Mouse (Mus musculus) CH12.LX (cell line): ENCODE data around the gene Notch1. TPM values are rescaled to one million over a fixed set of nuclear protein-coding genes. Genes with fewer than 3 reads are reported as not detected.

Source experiments
- DNase-seq: peaks from one replicate; pipeline ENCODE4 v3.0.0-alpha.2; 2013; ENCODE audit errors: extremely low read depth
- H3K27ac ChIP-seq: 2 replicates; pipeline ENCODE4 v1.5.1; 2012; ENCODE audit warnings: low read depth, mild to moderate bottlenecking, control low read depth, moderate library complexity; ENCODE audit not compliant: insufficient read depth
- H3K27me3 ChIP-seq: replicated peaks from 2 replicates; pipeline ENCODE3; 2012; ENCODE audit warnings: inconsistent platforms
- H3K36me3 ChIP-seq, 2 experiments: replicated peaks in 1 of 2; 2 replicates each; pipeline versions ENCODE3 to v1.6.1; 2012; ENCODE audit warnings: inconsistent platforms in 1 of 2, low read length in 1 of 2, mild to moderate bottlenecking in 1 of 2, mixed read lengths in 1 of 2, moderate library complexity in 1 of 2; ENCODE audit not compliant: control insufficient read depth in 1 of 2, insufficient read depth in 1 of 2
- H3K4me1 ChIP-seq, 2 experiments: 2 replicates each; pipeline ENCODE4 v1.6.1; 2012; ENCODE audit warnings: inconsistent platforms in 1 of 2, moderate library complexity in 1 of 2; ENCODE audit not compliant: insufficient read depth in 2 of 2, control insufficient read depth in 1 of 2
- H3K4me2 ChIP-seq: 2 replicates; pipeline ENCODE4 v1.6.1; 2012; ENCODE audit warnings: low read depth, mild to moderate bottlenecking, control low read depth; ENCODE audit not compliant: poor library complexity, insufficient read depth, severe bottlenecking
- H3K4me3 ChIP-seq, 3 experiments: fragments of 150-350 bp in 1 of 3; sonication (generic) in 1 of 3; replicated peaks in 1 of 3; 2 replicates each; pipeline versions ENCODE3 to v1.5.1; 2011 to 2012; ENCODE audit warnings: low read depth in 2 of 3, low read length in 2 of 3, mild to moderate bottlenecking in 2 of 3, moderate library complexity in 2 of 3, control low read depth in 1 of 3, improper control_type of control experiment in 1 of 3, inconsistent platforms in 1 of 3, mixed read lengths in 1 of 3; ENCODE audit not compliant: poor library complexity in 1 of 3
- H3K79me2 ChIP-seq: replicated peaks from 2 replicates; pipeline ENCODE4 v1.6.1; 2012; ENCODE audit warnings: mild to moderate bottlenecking, moderate library complexity; ENCODE audit not compliant: control insufficient read depth, poor library complexity, insufficient read depth, severe bottlenecking; ENCODE audit errors: extremely low read depth
- H3K9ac ChIP-seq: 2 replicates; pipeline ENCODE4 v1.6.1; 2012; ENCODE audit warnings: low read depth, mild to moderate bottlenecking, control low read depth, moderate library complexity; ENCODE audit not compliant: insufficient read depth
- H3K9me3 ChIP-seq: replicated peaks from 2 replicates; pipeline ENCODE3; 2012; ENCODE audit warnings: low read length, inconsistent platforms, mixed read lengths
- BHLHE40 ChIP-seq: IDR thresholded peaks from 2 replicates; pipeline ENCODE4 v1.6.1; 2011; ENCODE audit warnings: mild to moderate bottlenecking, low read depth, low read length, improper control_type of control experiment
- CHD1 ChIP-seq: IDR thresholded peaks from 2 replicates; pipeline ENCODE4 v1.6.1; 2012; ENCODE audit warnings: low read depth, low read length, improper control_type of control experiment, inconsistent platforms
- CHD2 ChIP-seq: IDR thresholded peaks from 2 replicates; pipeline ENCODE4 v1.6.1; 2011; ENCODE audit warnings: low read length, improper control_type of control experiment
- CTCF ChIP-seq, 2 experiments: IDR thresholded peaks in 1 of 2; conservative IDR thresholded peaks in 1 of 2; 2 replicates each; pipeline ENCODE4 v1.5.1; 2011 to 2012; ENCODE audit warnings: low read depth in 2 of 2, low read length in 2 of 2, improper control_type of control experiment in 1 of 2, inconsistent platforms in 1 of 2, mild to moderate bottlenecking in 1 of 2, moderate library complexity in 1 of 2
- ELF1 ChIP-seq: IDR thresholded peaks from 2 replicates; pipeline ENCODE4 v1.6.1; 2014; ENCODE audit warnings: low read depth, mild to moderate bottlenecking, inconsistent platforms, low read length, improper control_type of control experiment
- EP300 ChIP-seq: IDR thresholded peaks from 2 replicates; pipeline ENCODE4 v1.6.1; 2011; ENCODE audit warnings: low read length, improper control_type of control experiment
- ETS1 ChIP-seq: conservative IDR thresholded peaks from 2 replicates; pipeline ENCODE4 v1.6.1; 2012; ENCODE audit warnings: low read depth, mild to moderate bottlenecking, inconsistent platforms, low read length, improper control_type of control experiment, moderate library complexity
- GABPA ChIP-seq: IDR thresholded peaks from 2 replicates; pipeline ENCODE4 v1.6.1; 2012; ENCODE audit warnings: low read depth, low read length, improper control_type of control experiment, inconsistent platforms; ENCODE audit not compliant: insufficient replicate concordance
- IRF4 ChIP-seq: IDR thresholded peaks from 2 replicates; pipeline ENCODE4 v1.6.1; 2014; ENCODE audit warnings: low read depth, mild to moderate bottlenecking, inconsistent platforms, low read length, improper control_type of control experiment
- JUN ChIP-seq: IDR thresholded peaks from 2 replicates; pipeline ENCODE4 v1.6.1; 2011; ENCODE audit warnings: low read depth, mild to moderate bottlenecking, low read length, improper control_type of control experiment, moderate library complexity; ENCODE audit not compliant: insufficient read depth
- JUND ChIP-seq: conservative IDR thresholded peaks from 2 replicates; pipeline ENCODE4 v1.6.1; 2011; ENCODE audit warnings: low read depth, low read length, improper control_type of control experiment
- KAT2A ChIP-seq: IDR thresholded peaks from 2 replicates; pipeline ENCODE4 v1.6.1; 2012; ENCODE audit warnings: low read length, improper control_type of control experiment, inconsistent platforms; ENCODE audit not compliant: insufficient replicate concordance
- MAFK ChIP-seq: IDR thresholded peaks from 2 replicates; pipeline ENCODE4 v1.6.1; 2011; ENCODE audit warnings: low read length, improper control_type of control experiment; ENCODE audit not compliant: insufficient replicate concordance
- MAX ChIP-seq: IDR thresholded peaks from 2 replicates; pipeline ENCODE4 v1.6.1; 2011; ENCODE audit warnings: low read length, improper control_type of control experiment
- MAZ ChIP-seq: IDR thresholded peaks from 2 replicates; pipeline ENCODE4 v1.6.1; 2012; ENCODE audit warnings: low read depth, mild to moderate bottlenecking, inconsistent platforms, low read length, improper control_type of control experiment, moderate library complexity
- MEF2A ChIP-seq: IDR thresholded peaks from 2 replicates; pipeline ENCODE4 v1.6.1; 2014; ENCODE audit warnings: low read depth, mild to moderate bottlenecking, inconsistent platforms, low read length, improper control_type of control experiment, borderline replicate concordance
- MYC ChIP-seq: IDR thresholded peaks from 2 replicates; pipeline ENCODE4 v1.6.1; 2011; ENCODE audit warnings: low read depth, mild to moderate bottlenecking, improper control_type of control experiment, low read length
- NRF1 ChIP-seq: IDR thresholded peaks from 2 replicates; pipeline ENCODE4 v1.6.1; 2014; ENCODE audit warnings: low read depth, mild to moderate bottlenecking, inconsistent platforms, low read length, improper control_type of control experiment, moderate library complexity
- POLR2A ChIP-seq: IDR thresholded peaks from 2 replicates; pipeline ENCODE4 v1.6.1; 2011; ENCODE audit warnings: low read depth, mild to moderate bottlenecking, improper control_type of control experiment, low read length
- RAD21 ChIP-seq: IDR thresholded peaks from 2 replicates; pipeline ENCODE4 v1.6.1; 2011; ENCODE audit warnings: low read depth, mild to moderate bottlenecking, low read length, improper control_type of control experiment, moderate library complexity
- SIN3A ChIP-seq: IDR thresholded peaks from 2 replicates; pipeline ENCODE4 v1.6.1; 2012; ENCODE audit warnings: low read length, improper control_type of control experiment, inconsistent platforms
- SMC3 ChIP-seq: IDR thresholded peaks from 2 replicates; pipeline ENCODE4 v1.6.1; 2011; ENCODE audit warnings: low read depth, low read length, improper control_type of control experiment
- TCF12 ChIP-seq: IDR thresholded peaks from 2 replicates; pipeline ENCODE4 v1.6.1; 2014; ENCODE audit warnings: low read depth, mild to moderate bottlenecking, inconsistent platforms, low read length, improper control_type of control experiment
- UBTF ChIP-seq: IDR thresholded peaks from 2 replicates; pipeline ENCODE4 v1.6.1; 2012; ENCODE audit warnings: low read depth, mild to moderate bottlenecking, inconsistent platforms, low read length, improper control_type of control experiment, moderate library complexity
- USF2 ChIP-seq: conservative IDR thresholded peaks from 2 replicates; pipeline ENCODE4 v1.6.1; 2011; ENCODE audit warnings: low read depth, low read length, improper control_type of control experiment
- ZC3H11A ChIP-seq: IDR thresholded peaks from 2 replicates; pipeline ENCODE4 v1.6.1; 2012; ENCODE audit warnings: low read depth, mild to moderate bottlenecking, inconsistent platforms, low read length, improper control_type of control experiment
- ZKSCAN1 ChIP-seq: IDR thresholded peaks from 2 replicates; pipeline ENCODE4 v1.6.1; 2012; ENCODE audit warnings: low read depth, inconsistent platforms, low read length, improper control_type of control experiment, borderline replicate concordance
- dilution Hi-C: fragments of 300-500 bp; cut with MboI; formaldehyde crosslinking; loops from 2 replicates; pipeline ENCODE4 v1.14.3; 2020; ENCODE audit warnings: low sequenced_read_pairs; ENCODE audit not compliant: extremely low pct_unique_long_range_greater_than_20kb, extremely low pct_ligation_motif_present
- in situ Hi-C: fragments of 300-500 bp; cut with MboI; formaldehyde crosslinking; loops from 3 replicates; pipeline ENCODE4 v1.14.3; 2019; ENCODE audit warnings: low sequenced_read_pairs, low pct_ligation_motif_present, low pct_unique_long_range_greater_than_20kb, mixed read lengths
- polyA plus RNA-seq: library from polyadenylated mRNA; unstranded; fragments of >175 nt; gene quantifications from 2 replicates; pipeline ENCODE4 v1.2.1, GENCODE M21; 2012; ENCODE audit warnings: low read depth; ENCODE audit not compliant: insufficient read length
- total RNA-seq, 2 experiments: library from RNA; depleted of rRNA; stranded (reverse); fragments of 300-350 nt in 1 of 2; fragments of >200 nt in 1 of 2; gene quantifications; 2 replicates each; pipeline ENCODE4 v1.2.3; 2012 to 2014

Notch1 gene
- total and polyA plus RNA-seq, 3 experiments: 0.98 to 13.1 (median 3.8) TPM

DNA sequence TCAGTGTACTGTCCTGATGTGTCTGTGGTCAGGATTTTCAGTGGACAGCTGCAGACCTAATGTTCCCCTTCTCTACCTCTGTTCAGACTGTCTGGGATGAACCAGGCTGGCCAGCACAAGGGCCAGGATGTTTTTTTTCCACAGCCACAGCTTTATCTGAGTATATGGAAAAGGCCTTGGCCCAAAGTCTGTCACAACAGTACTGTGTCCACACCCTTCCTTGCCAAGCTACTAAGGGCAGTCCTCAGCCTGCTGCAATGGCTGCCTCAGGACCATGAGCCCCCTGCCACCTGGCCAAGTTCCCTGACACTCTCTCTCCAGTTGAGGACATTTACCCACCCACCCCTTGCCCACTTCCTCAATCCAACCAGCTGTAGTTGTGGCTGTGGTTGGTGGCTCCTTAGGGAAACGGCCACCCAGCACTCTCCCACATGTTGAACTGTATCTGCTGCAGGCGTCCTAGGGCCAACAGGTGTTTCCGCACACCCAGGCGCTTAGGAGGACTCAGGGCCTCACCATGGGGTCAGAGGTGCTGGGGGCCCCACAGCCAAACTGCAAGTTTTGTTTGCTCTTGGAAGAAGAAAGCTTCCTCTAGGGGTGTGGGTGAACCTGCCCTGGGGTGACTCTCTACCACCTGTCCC lies 3.2 kb downstream of the Notch1 start:
- in situ Hi-C loops (no loop called here), dilution Hi-C loops (no loop called here)
- no peak overlapping the region for H3K4me2 ChIP-seq
- no peaks in the 10 kb centered on the region for H3K9me3 ChIP-seq
- TF ChIP-seq SMC3 (0 out of 2 replicates have a peak, but pooled peaks have one; percentile 7), UBTF (no peak), SIN3A (0 out of 2 replicates have a peak, but pooled peaks have one; percentile 45), MEF2A (peak; percentile 14; the same call in 1 of the 2 replicates), KAT2A (no peak), POLR2A (no peak), BHLHE40 (peak; percentile 68), JUN (no peak), GABPA (no peak), TCF12 (peak; percentile 88), ZC3H11A (no peak), CHD2 (peak; percentile 37; the same call in 1 of the 2 replicates), CHD1 (no peak), EP300 (peak; percentile 78), MAZ (0 out of 2 replicates have a peak, but pooled peaks have one; percentile 44), MAX (0 out of 2 replicates have a peak, but pooled peaks have one; percentile 19), RAD21 (no peak), ELF1 (no peak), IRF4 (peak; percentile 63; the same call in 1 of the 2 replicates), ETS1 (peak; percentile 86), MAFK (no peak)
- H3K27me3 ChIP-seq: peaks cover 3% of the 10 kb centered on the region
- peaks cover 15 to 51% of the 10 kb centered on the region in 2 experiments for H3K4me1 ChIP-seq
- H3K36me3 ChIP-seq: no peaks in the 10 kb centered on the region
- no peak overlapping the region for H3K4me3 ChIP-seq
- DNase-seq: peak; percentile 69
- H3K9ac ChIP-seq: no peak overlapping the region
- H3K27ac ChIP-seq: no peak overlapping the region
- no peaks in the 10 kb centered on the region for H3K79me2 ChIP-seq

DNA sequence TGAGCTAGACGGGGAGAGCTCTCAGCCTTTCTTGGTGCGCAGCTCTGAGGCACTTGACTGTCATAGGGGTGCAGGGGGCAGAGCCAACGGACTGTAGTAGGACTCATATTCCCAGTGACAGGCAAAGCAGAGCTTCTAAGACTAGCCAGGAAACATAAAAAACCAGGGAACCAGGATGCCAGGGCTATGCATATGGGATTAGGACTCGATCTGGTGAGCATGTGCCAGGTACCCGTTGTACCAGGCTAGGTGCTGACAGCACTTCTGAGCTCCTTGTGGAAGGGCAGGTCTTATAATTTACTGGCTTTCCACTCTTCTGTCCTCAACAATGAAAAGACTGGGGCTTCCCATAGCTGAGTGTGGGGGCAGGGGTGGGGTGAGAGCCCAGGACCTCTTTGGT lies 7.8 kb downstream of the Notch1 start:
- no peak overlapping the region for H3K27ac ChIP-seq
- no peak for TF ChIP-seq CHD2
- no peak for TF ChIP-seq CTCF (conservative IDR thresholded peaks at IDR 0.05 in 1 of 2, IDR thresholded peaks at IDR 0.05 in 1 of 2; ENCODE audit: low read depth in 2 of 2, low read length in 2 of 2)
- TF ChIP-seq ETS1: no peak
- no peak for TF ChIP-seq KAT2A
- no peak for TF ChIP-seq TCF12
- TF ChIP-seq USF2: no peak
- no peak for TF ChIP-seq BHLHE40
- no peak for TF ChIP-seq ZKSCAN1
- TF ChIP-seq MAFK: no peak
- no peak for TF ChIP-seq MEF2A
- no peak for TF ChIP-seq MYC
- TF ChIP-seq POLR2A: no peak
- no peak for TF ChIP-seq SMC3
- TF ChIP-seq NRF1: no peak
- TF ChIP-seq ZC3H11A: no peak
- no peak for TF ChIP-seq JUND
- TF ChIP-seq, all 38 proteins: peak for 0
- Histone ChIP-seq H3K4me2 (no peak overlapping the region), H3K9ac (no peak overlapping the region), H3K4me3 (no peak overlapping the region), H3K36me3 (no peaks in the 10 kb centered on the region), H3K9me3 (no peaks in the 10 kb centered on the region), H3K27me3 (peaks cover 7% of the 10 kb centered on the region), H3K79me2 (no peaks in the 10 kb centered on the region), H3K4me1 (peaks cover 37 to 74% of the 10 kb centered on the region in 2 experiments)
- no peak for DNase-seq
- in situ Hi-C loops: loop anchor here (5.0 kb wide), 1 partner anchor 39 kb away; no protein-coding TSS in a partner anchor
- dilution Hi-C loops: no loop called here
